Mouse (Mus musculus): ENCODE data around the gene Tdrkh.

Tdrkh gene

DNA sequence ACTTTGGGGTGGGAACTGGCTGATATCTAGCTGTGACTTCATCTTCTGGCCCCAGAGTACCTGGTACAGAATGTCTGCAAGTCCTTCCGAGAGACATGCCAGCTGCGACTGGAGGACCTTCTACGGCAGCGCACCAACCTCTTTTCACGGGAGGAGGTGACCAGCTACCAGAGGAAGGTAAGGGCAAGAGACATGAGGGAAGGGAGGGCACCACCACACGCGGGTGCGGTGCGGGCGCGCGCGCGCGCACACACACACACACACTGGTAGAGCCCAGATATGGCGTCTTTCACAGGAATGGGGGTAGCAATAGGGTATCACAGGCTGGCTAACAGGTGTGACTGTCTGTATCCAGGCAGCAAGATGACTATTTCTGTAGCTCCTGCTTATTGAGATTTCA, 23.7 kb upstream of the Tdrkh start:
- DNase-seq (ENCODE audit: low spot score in 2 of 2): no peak

DNA sequence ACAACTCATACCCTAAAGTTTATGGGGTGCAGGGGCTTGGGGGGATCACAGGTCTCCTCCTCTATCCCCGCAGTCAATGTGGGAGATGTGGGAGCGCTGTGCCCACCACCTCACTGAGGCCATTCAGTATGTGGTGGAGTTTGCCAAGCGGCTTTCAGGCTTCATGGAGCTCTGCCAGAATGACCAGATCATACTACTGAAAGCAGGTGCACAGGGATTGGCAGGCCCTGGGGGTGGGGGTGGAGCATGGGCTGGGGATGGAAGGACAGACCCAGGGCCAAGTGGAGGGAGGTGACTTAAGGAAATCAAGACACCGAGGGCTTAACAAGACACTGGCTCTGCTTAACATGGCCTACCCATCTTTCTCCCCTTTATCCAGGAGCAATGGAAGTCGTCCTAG, 22.1 kb upstream of the Tdrkh start:
- no peak for DNase-seq (ENCODE audit: low spot score in 2 of 2)

DNA sequence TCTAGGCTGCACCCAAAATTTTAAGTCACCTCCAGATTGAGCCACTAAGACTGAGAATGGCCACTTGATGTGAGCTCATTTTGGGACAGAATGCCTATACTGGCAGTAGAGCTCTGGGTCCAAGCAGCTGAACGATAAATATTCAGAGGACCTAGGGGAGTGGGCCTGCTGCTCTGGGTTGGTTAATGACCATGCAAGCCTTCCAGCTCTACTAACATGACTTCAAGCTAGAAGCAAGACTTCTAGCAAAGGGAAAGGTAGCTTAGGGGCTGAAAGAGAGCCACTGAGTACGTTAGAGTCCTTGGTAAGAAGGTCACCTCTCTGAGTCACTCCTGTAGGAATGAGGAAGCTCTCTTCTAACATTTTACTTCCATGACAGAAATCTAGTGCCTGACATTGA, 20.9 kb upstream of the Tdrkh start:
- DNase-seq (ENCODE audit: low spot score in 2 of 2): no peak

- no peak for DNase-seq (ENCODE audit: low spot score in 2 of 2)
Observed at GRCm38 (mm10) chr3:94393049-94393448, 20.0 kb upstream of the Tdrkh start.

DNA sequence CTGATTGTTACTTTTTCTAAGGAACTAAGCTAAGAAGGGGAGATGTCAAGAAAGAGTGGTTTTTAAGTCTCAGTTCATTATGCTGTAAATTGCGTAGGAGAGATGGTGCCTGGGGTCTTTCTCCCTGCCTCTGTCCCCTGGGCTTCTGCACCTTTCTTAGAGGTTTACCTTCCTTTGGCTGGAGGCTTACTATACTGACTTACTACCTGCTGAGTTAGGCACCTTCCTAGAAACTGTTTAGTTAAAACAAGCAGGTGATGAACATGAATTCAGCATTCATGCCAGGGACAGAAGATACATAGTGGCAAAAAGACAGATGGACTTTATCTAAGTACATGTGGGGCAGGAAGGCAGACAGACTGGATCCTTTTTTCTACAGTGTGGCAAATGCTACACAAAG, 16.7 kb upstream of the Tdrkh start:
- DNase-seq (ENCODE audit: low spot score in 2 of 2): no peak

GRCm38 (mm10) chr3:94396851-94397250, 16.2 kb upstream of the Tdrkh start:
- DNase-seq (ENCODE audit: low spot score in 2 of 2): no peak

GRCm38 (mm10) chr3:94398217-94398616, 14.9 kb upstream of the Tdrkh start, which contains the start of gene Lingo4:
TSS of gene Lingo4 (plus strand) at chr3:94398517.
- no peak for DNase-seq (ENCODE audit: low spot score in 2 of 2)

DNA sequence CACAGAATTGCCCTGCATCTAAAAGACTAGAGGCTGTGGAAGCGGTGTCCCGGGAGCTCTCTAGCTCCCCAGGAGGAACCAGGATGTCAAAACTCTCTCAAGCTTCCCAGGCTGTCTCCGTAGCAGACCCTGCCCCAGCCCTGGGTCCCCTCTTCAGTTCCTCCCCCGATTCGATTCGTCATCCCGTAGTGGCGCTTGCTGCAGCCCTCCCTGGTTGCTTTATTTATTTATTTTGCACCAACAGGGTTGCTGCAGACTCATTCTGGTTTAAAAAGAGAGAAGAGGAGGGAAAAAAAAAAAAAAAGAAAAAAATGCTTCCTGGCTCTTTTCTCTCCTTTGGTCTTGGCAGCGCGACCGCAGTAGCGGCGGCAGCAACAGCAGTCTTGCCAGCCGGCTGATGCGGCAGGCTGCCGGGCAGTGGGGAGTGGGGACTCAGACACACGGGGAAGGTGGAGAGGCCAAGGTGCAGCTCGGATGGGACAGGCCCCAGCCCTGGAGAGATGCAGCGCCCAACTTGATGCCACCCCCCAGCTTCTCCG, 14.1 kb upstream of the Tdrkh start:
- no peak for DNase-seq (ENCODE audit: low spot score in 2 of 2)

DNA sequence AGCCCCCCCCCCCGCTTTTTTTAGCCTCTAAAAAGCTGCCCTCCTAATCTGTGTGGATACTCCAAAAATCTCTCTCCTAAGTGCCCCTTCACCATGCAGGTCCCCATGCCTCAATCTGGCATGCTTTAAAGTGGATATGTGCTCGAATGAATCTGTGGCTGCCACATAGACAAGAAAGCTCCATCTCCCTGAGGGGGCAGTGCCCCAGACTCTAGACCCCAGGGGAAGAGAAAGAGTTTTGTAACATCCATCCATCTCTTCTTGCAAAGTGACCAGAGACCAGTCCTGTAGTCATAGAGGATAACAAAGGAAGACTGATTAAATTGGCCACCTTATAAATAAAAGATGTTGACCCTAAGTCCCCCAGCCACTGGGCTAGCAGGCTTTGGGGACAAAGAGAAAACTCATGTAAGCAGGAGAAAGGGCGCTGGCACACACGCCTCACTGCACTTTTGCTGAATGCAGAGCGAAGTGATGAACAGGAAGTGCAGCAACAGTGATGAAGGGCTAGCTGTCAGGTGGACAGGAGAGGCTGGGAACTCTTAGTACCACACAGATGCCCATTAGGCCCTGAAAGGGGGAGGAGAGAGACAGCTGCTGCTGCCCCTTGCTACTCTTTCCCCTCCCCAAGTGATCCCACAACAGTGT, 13.3 kb upstream of the Tdrkh start:
- DNase-seq (ENCODE audit: low spot score in 2 of 2): no peak

GRCm38 (mm10) chr3:94402451-94402850, 10.6 kb upstream of the Tdrkh start:
- no peak for DNase-seq (ENCODE audit: low spot score in 2 of 2)

- DNase-seq (ENCODE audit: low spot score in 2 of 2): no peak
Observed at GRCm38 (mm10) chr3:94404366-94405054, 8.6 kb upstream of the Tdrkh start.

GRCm38 (mm10) chr3:94405561-94405960, 7.5 kb upstream of the Tdrkh start:
- DNase-seq (ENCODE audit: low spot score in 2 of 2): no peak

DNA sequence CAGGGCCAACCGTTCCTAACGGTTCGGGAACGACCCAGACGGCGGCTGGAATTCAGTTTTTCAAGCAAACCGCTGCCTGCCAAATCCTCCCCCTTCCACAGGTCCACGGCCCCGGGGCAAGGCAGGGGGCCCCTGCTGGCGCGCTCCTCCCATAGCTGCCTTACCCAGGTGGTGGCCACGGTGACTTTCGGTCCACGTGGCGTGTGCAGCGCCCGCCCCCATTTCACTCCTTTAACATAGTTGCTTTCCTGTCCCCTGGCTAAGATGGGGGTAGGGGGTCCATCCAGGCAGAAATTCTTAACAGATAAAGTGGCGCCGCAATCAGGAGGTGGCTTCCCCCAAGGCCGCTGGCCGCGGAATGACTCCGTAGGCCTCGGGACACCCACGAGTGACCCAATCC, 543 bp upstream of the Tdrkh start:
- DNase-seq (ENCODE audit: low spot score in 2 of 2): no peak

DNA sequence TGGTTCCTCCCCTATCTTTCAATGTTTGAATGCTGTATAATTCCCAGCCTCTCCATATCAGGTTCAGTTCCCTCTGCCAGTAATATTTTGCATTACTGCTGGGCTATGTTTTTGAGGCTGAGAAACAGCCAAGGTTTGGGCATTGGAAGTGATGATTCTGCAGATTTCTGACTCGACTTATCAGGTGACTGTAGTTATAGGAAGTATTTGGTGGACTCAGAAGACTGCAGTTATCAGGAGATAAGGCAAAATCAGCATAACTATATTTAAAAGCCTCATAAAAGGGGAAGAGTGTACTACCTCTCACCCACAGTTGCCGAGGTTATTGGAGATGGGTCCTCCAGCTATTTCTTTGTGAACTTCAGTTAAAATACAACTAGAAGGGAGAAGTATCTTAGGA, 17.9 kb downstream of the Tdrkh start:
- no peak for DNase-seq (ENCODE audit: low spot score in 2 of 2)

GRCm38 (mm10) chr3:94434305-94434704, 21.2 kb downstream of the Tdrkh start:
- no peak for DNase-seq (ENCODE audit: low spot score in 2 of 2)

- DNase-seq (ENCODE audit: low spot score in 2 of 2): no peak
Observed at GRCm38 (mm10) chr3:94436420-94436819, 23.3 kb downstream of the Tdrkh start.

DNA sequence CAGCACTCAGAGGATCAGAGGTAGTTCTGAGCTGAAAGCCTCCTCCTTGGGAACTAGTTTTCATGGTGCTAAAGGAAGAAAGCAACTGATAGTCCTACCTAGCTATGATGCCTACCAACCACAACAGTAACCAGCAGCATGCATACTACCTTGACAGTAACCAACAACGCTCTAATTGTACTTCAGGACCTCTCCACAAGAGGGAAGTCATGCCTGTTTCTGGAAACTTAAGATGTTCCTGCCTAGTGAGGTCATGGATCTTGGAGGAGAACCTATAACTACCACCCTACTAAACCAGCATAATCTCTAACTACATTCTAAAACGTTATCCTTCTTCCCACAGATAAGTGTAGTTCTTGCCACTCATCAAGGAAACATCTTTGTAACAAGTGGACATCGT, 28.1 kb downstream of the Tdrkh start:
- no peak for DNase-seq (ENCODE audit: low spot score in 2 of 2)

DNA sequence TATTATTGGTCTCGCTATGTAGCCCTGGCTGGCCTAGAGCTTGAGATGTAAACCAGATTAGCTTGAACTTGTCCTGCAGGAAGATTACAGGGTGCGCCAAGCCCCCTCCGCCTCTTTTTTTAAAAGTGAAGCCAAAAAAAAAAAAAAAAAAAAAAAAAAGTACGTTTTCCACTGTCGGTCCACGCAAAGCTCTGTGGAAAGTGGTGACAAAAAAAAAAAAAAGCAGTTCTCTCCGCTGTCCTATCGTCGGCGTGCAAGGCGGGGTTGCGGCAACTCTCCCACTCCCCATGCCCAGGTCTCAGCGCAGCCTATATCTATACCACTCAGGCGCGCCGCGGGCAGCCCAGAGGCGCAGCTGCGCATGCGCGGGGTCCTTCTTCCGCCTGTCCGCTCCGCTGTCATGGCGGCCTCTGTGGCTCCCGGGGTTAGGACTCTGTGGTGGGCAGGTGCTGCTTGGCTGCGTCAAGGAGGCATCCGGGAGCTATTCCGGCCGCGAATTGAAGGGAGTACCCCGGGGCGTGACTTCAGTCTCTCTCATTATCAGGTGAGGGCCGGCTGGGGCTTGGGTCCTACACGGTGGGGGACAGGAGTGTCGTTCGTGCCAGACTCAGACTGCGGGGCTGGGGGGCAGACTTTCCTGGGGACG, 30.0 kb downstream of the Tdrkh start, which contains the start of gene Mrpl9:
Gene Mrpl9, plus strand, starts transcription at position 368 of the 646 bp plus-strand sequence.
- peak; percentile 89 to 97 for DNase-seq (ENCODE audit: low spot score in 2 of 2)

DNA sequence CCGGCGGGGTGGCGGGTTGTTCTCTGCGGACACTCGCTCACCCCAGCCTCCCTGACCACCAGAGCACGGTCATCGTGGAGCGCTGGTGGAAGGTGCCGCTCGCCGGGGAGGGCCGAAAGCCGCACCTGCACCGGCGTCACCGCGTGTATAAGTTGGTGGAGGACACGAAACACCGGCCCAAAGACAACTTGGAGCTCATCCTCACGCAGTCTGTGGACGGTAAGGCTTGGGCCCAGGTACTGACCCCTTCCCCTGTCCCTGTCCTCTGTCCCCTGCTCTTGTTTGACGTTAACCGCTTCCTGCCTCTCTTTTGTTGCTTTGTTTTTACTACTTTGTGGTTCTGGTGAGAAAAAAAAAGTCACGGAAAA, 30.5 kb downstream of the Tdrkh start, which contains the start of gene Oaz3:
Gene Oaz3, minus strand, starts transcription at position 319 of the 368 bp plus-strand sequence.
- no peak for DNase-seq (ENCODE audit: low spot score in 2 of 2)

DNA sequence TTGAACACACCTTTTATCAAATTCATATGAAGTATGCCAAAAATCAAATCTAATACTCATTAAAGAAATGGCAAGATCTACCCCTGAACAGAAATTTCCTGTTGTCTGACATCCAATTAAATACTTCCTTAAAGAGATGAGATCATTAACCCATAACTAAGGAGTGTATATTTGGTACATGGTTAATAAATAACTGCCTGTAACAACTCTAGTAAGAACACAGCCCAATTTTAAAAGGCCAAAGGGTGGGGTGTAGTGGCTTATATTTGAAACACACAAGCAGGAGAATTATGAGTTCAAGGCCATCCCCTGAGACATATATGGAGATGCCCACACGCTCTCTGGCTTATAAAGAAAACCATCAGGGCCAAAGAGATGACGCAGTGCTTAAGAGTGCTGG, 36.3 kb downstream of the Tdrkh start:
- no peak for DNase-seq (ENCODE audit: low spot score in 2 of 2)

GRCm38 (mm10) chr3:94456529-94457000, 43.5 kb downstream of the Tdrkh start:
- peak in 1 of 2 experiments; percentile 80 for DNase-seq (ENCODE audit: low spot score in 2 of 2)

DNA sequence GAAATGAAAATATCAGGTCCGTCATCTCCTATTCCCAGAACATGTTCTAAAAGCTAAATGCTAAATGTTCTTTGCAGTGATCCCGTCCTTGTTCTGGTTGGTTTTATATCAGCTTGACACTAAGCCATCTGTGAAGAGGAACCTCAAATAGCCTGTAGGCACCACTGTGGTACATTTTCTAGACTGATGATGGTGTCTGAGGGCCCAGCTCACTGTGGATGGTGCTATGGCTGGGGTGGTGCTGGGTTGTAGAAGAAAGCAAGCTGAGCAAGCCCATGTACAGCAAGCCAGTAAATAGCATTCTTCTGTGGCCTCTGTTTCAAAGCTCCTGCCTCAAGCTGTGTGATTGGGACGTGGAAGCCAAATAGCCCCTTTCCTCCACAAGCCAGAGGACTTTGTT, 44.0 kb downstream of the Tdrkh start:
- no peak for DNase-seq (ENCODE audit: low spot score in 2 of 2)

- DNase-seq (ENCODE audit: low spot score in 2 of 2): no peak
Observed at GRCm38 (mm10) chr3:94459834-94460233, 46.8 kb downstream of the Tdrkh start.

Data from frontal cortex, postnatal 25 days (tissue).